Mouse (Mus musculus) natural killer cell, adult 2 months (primary cell): ENCODE data around the gene Fmo4.
"Not testable (repeated sequence)": the region's sequence is repeated elsewhere in the genome, so short reads cannot be mapped to it uniquely, and the experiment has no call there.

ENCODE experiments used
- DNase-seq, 2 experiments: peaks; one replicate each; pipeline ENCODE4 v3.0.0; 2022; ENCODE audit warnings: low spot score in 2 of 2

Fmo4 gene

GRCm38 (mm10) chr1:162792306-162793044, 21.3 kb downstream of the Fmo4 start:
- no peak for DNase-seq

GRCm38 (mm10) chr1:162785222-162785621, 28.6 kb downstream of the Fmo4 start:
- DNase-seq = no peak

GRCm38 (mm10) chr1:162783669-162784248, 30.0 kb downstream of the Fmo4 start:
- no peak for DNase-seq

- DNase-seq = not testable (repeated sequence)
These were observed 32.7 kb downstream of the Fmo4 start for GRCm38 (mm10) chr1:162781035-162781434.

- DNase-seq = no peak
These were observed 35.7 kb downstream of the Fmo4 start for GRCm38 (mm10) chr1:162777943-162778538.

- no peak for DNase-seq
These were observed 40.1 kb downstream of the Fmo4 start for GRCm38 (mm10) chr1:162773661-162774060.

GRCm38 (mm10) chr1:162771617-162772360, 42.0 kb downstream of the Fmo4 start:
- no peak for DNase-seq

GRCm38 (mm10) chr1:162752009-162752408, 61.8 kb downstream of the Fmo4 start:
- DNase-seq = peak in 1 of 2 experiments; percentile 24

GRCm38 (mm10) chr1:162749607-162750006, 64.2 kb downstream of the Fmo4 start:
- DNase-seq = no peak

GRCm38 (mm10) chr1:162748761-162749160, 65.0 kb downstream of the Fmo4 start:
- peak in 1 of 2 experiments; percentile 23 for DNase-seq
